Mouse (Mus musculus) forebrain, embryonic 15.5 days (tissue): Measurements from ENCODE around the gene Gpx8. TPM values are rescaled to one million over a fixed set of nuclear protein-coding genes. Genes with fewer than 3 reads are reported as not detected.
"Not testable (repeated sequence)": the region's sequence is repeated elsewhere in the genome, so short reads cannot be mapped to it uniquely, and the experiment has no call there.

Experiments
- ATAC-seq: fragments of 200-750 bp; cut with Nextera tagmentation; replicated peaks from 2 replicates; pipeline ENCODE4 v1.8.0; 2017; ENCODE audit warnings: mild to moderate bottlenecking, moderate TSS enrichment, moderate library complexity
- H3K27ac ChIP-seq: fragments of 300-500 bp; sonication (generic); replicated peaks from 2 replicates; pipeline ENCODE4 v1.5.1; 2015; ENCODE audit warnings: mild to moderate bottlenecking, inconsistent platforms
- H3K27me3 ChIP-seq: fragments of 300-500 bp; sonication (generic); 2 replicates; pipeline ENCODE4 v1.6.1; 2015; ENCODE audit warnings: inconsistent platforms
- H3K36me3 ChIP-seq: fragments of 300-500 bp; sonication (generic); 2 replicates; pipeline ENCODE4 v1.6.1; 2015; ENCODE audit warnings: mild to moderate bottlenecking, inconsistent platforms
- H3K4me1 ChIP-seq: fragments of 300-500 bp; sonication (generic); 2 replicates; pipeline ENCODE4 v1.6.1; 2015; ENCODE audit warnings: inconsistent platforms
- H3K4me2 ChIP-seq: fragments of 300-500 bp; sonication (generic); replicated peaks from 2 replicates; pipeline ENCODE4 v1.6.1; 2015; ENCODE audit warnings: mild to moderate bottlenecking, inconsistent platforms
- H3K4me3 ChIP-seq: fragments of 300-500 bp; sonication (generic); 2 replicates; pipeline ENCODE4 v1.5.1; 2015; ENCODE audit warnings: mild to moderate bottlenecking, inconsistent platforms
- H3K9ac ChIP-seq: fragments of 300-500 bp; sonication (generic); replicated peaks from 2 replicates; pipeline ENCODE4 v1.6.1; 2015; ENCODE audit warnings: mild to moderate bottlenecking, inconsistent platforms
- H3K9me3 ChIP-seq: fragments of 300-500 bp; sonication (generic); 2 replicates; pipeline ENCODE4 v1.6.1; 2016; ENCODE audit warnings: inconsistent platforms
- whole genome bisulfite sequencing: fragments of 180-500 bp; shearing (Covaris S2); methylation state at CpG from one replicate; pipeline ENCODE4 v1.1.7; 2015; ENCODE audit warnings: mixed read lengths; 5-methylcytosine and 5-hydroxymethylcytosine counted together
- polyA plus RNA-seq: library from polyadenylated mRNA; unstranded; fragments of >200 nt; fragmentation: Nextera tagmentation; extraction: Ambion mirVana; gene quantifications from 2 replicates; pipeline ENCODE4 v1.2.1, GENCODE M21; 2015

Gpx8 gene
- polyA plus RNA-seq, 1 experiment from 2014 or later: 47.7 TPM

GRCm38 (mm10) chr13:113021521-113021920 is 24.7 kb downstream of the Gpx8 start:
- Histone ChIP-seq H3K27ac (no peak overlapping the region), H3K9me3 (no peaks in the 10 kb centered on the region), H3K27me3 (no peaks in the 10 kb centered on the region), H3K9ac (no peak overlapping the region), H3K36me3 (no peaks in the 10 kb centered on the region), H3K4me3 (no peak overlapping the region), H3K4me1 (no peaks in the 10 kb centered on the region), H3K4me2 (no peak overlapping the region)
- ATAC-seq: no peak
- 83% methylated on average over 2 of the region's 2 CpGs for WGBS

- peak; percentile 94 for ATAC-seq
- 51% methylated on average over 20 of the region's 20 CpGs for whole genome bisulfite sequencing
Measured at GRCm38 (mm10) chr13:113013174-113013953, 32.8 kb downstream of the Gpx8 start.

GRCm38 (mm10) chr13:113012683-113013082 is 33.5 kb downstream of the Gpx8 start:
- peak; percentile 82 for ATAC-seq
- Histone ChIP-seq H3K36me3 (no peaks in the 10 kb centered on the region), H3K4me3 (no peak overlapping the region), H3K4me1 (peaks cover 5% of the 10 kb centered on the region), H3K9me3 (no peaks in the 10 kb centered on the region), H3K9ac (no peak overlapping the region), H3K27ac (peak overlapping the region; percentile 74), H3K27me3 (no peaks in the 10 kb centered on the region), H3K4me2 (peak overlapping the region; percentile 30; the same call in 1 of the 2 replicates)
- WGBS: 73% methylated on average over 6 of the region's 6 CpGs

More at GRCm38 (mm10) chr13:113013174-113013953, 32.8 kb downstream of the Gpx8 start:
- not testable (repeated sequence) for H3K27me3 ChIP-seq, H3K9me3 ChIP-seq, H3K36me3 ChIP-seq, H3K9ac ChIP-seq, H3K4me1 ChIP-seq
- Histone ChIP-seq H3K27ac (peak overlapping the region; percentile 74), H3K4me3 (peak overlapping the region; percentile 5; the same call in 1 of the 2 replicates), H3K4me2 (peak overlapping the region; percentile 30)

- H3K27me3 ChIP-seq: peaks cover 45% of the 10 kb centered on the region
Measured at GRCm38 (mm10) chr13:113000576-113001318, 45.5 kb downstream of the Gpx8 start.

GRCm38 (mm10) chr13:113000090-113000489 is 46.1 kb downstream of the Gpx8 start:
- ATAC-seq: no peak
- Histone ChIP-seq H3K27ac (no peak overlapping the region), H3K9ac (no peak overlapping the region), H3K27me3 (peaks cover 50% of the 10 kb centered on the region), H3K9me3 (no peaks in the 10 kb centered on the region), H3K4me1 (peaks cover 11% of the 10 kb centered on the region), H3K36me3 (no peaks in the 10 kb centered on the region), H3K4me3 (no peak overlapping the region), H3K4me2 (no peak overlapping the region)
- WGBS: 77% methylated on average over 3 of the region's 3 CpGs

More at GRCm38 (mm10) chr13:113000576-113001318, 45.5 kb downstream of the Gpx8 start:
- Histone ChIP-seq H3K27ac (no peak overlapping the region), H3K4me2 (no peak overlapping the region), H3K9ac (no peak overlapping the region), H3K36me3 (no peaks in the 10 kb centered on the region), H3K4me3 (no peak overlapping the region), H3K4me1 (peaks cover 11% of the 10 kb centered on the region), H3K9me3 (no peaks in the 10 kb centered on the region)
- WGBS: 68% methylated on average over 9 of the region's 9 CpGs
- no peak for ATAC-seq

GRCm38 (mm10) chr13:112998427-112999201 is 47.6 kb downstream of the Gpx8 start:
- no peaks in the 10 kb centered on the region for H3K9me3 ChIP-seq
- H3K4me2 ChIP-seq: peak overlapping the region; percentile 91
- peak overlapping the region; percentile 47 for H3K4me3 ChIP-seq
- no peaks in the 10 kb centered on the region for H3K36me3 ChIP-seq
- ATAC-seq: peak; percentile 47
- peaks cover 64% of the 10 kb centered on the region for H3K27me3 ChIP-seq
- WGBS: under 1% methylated on average over 44 of the region's 46 CpGs
- H3K4me1 ChIP-seq: peaks cover 17% of the 10 kb centered on the region
- H3K9ac ChIP-seq: peak overlapping the region; percentile 55
- H3K27ac ChIP-seq: no peak overlapping the region

GRCm38 (mm10) chr13:112997369-112997768 is 48.8 kb downstream of the Gpx8 start:
- Histone ChIP-seq H3K9ac (no peak overlapping the region), H3K36me3 (no peaks in the 10 kb centered on the region), H3K4me1 (peaks cover 23% of the 10 kb centered on the region), H3K4me3 (no peak overlapping the region), H3K27me3 (peaks cover 75% of the 10 kb centered on the region), H3K27ac (no peak overlapping the region), H3K4me2 (no peak overlapping the region), H3K9me3 (no peaks in the 10 kb centered on the region)
- 70% methylated on average over 6 of the region's 6 CpGs for WGBS
- no peak for ATAC-seq

- no peak for ATAC-seq
- Histone ChIP-seq H3K4me1 (peaks cover 23% of the 10 kb centered on the region), H3K4me3 (no peak overlapping the region), H3K36me3 (no peaks in the 10 kb centered on the region), H3K4me2 (no peak overlapping the region), H3K27ac (no peak overlapping the region), H3K9me3 (no peaks in the 10 kb centered on the region), H3K27me3 (peaks cover 80% of the 10 kb centered on the region), H3K9ac (no peak overlapping the region)
- 47% methylated on average over 4 of the region's 4 CpGs for WGBS
Measured at GRCm38 (mm10) chr13:112996407-112996806, 49.8 kb downstream of the Gpx8 start.

- no peaks in the 10 kb centered on the region for H3K9me3 ChIP-seq
- under 1% methylated on average over 25 of the region's 25 CpGs for WGBS
- H3K4me3 ChIP-seq: peak overlapping the region; percentile 45
- H3K4me2 ChIP-seq: peak overlapping the region; percentile 83
- H3K36me3 ChIP-seq: no peaks in the 10 kb centered on the region
- peaks cover 29% of the 10 kb centered on the region for H3K4me1 ChIP-seq
- H3K27ac ChIP-seq: no peak overlapping the region
- H3K27me3 ChIP-seq: peaks cover 87% of the 10 kb centered on the region
- peak; percentile 47 for ATAC-seq
- H3K9ac ChIP-seq: peak overlapping the region; percentile 30
Measured at GRCm38 (mm10) chr13:112994191-112994590, 52.0 kb downstream of the Gpx8 start.

GRCm38 (mm10) chr13:112993531-112994152 is 52.6 kb downstream of the Gpx8 start, which contains the start of gene Mcidas:
Mcidas (plus strand) TSS chr13:112993845.
- ATAC-seq: peak; percentile 44
- no peaks in the 10 kb centered on the region for H3K36me3 ChIP-seq
- peak within 1 kb of the TSS; percentile 30 for H3K9ac ChIP-seq
- H3K9me3 ChIP-seq: no peaks in the 10 kb centered on the region
- H3K4me1 ChIP-seq: peaks cover 30% of the 10 kb centered on the region
- peak within 1 kb of the TSS; percentile 45 for H3K4me3 ChIP-seq
- peak within 1 kb of the TSS; percentile 83 for H3K4me2 ChIP-seq
- H3K27ac ChIP-seq: no peak within 1 kb of the TSS
- under 1% methylated on average over 63 of the region's 63 CpGs for whole genome bisulfite sequencing
- H3K27me3 ChIP-seq: peaks cover 87% of the 10 kb centered on the region
